Mouse (Mus musculus): ENCODE data around the gene Stra8.

DNA sequence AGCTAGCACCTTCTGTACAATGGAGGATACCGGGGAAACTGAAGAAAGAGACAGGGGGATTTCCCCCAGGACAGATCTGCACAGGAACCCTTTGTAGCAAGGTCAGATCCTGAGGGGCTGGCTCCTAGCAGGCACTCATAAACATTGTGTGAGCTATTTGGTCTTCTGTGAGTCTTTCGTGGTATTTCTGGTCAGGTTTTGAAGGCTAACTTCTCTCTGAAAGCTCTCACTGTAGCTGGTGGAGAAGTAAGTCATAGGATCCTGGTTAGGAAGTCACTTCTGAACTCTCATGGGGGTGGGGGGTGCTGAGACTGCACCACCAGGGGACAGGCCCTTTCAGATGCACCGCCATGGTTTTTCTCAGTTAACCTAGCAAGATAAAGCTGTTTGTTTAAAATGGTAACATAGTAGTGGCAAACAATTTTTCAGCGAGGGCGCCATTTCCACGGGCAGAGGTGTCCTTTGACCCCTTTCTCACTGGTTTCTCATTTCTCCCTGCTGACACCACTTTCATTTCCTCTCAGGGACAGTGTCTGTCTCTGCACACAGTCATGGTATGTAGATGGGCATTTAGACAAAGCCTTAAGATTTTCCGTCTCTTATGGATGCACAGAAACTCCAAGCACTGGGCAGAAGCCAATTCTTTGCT, 18.4 kb downstream of the Stra8 start:
- TF ChIP-seq CTCF (IDR thresholded peaks at IDR 0.05; ENCODE audit: borderline replicate concordance, insufficient read depth, low read depth, low read length), result no peak
- TF ChIP-seq POLR2A (IDR thresholded peaks at IDR 0.05; ENCODE audit: borderline replicate concordance, insufficient read depth, low read length), result no peak
